Mouse (Mus musculus) forebrain, embryonic 10.5 days (tissue): ENCODE results near the gene Arl2. TPM values are rescaled to one million over a fixed set of nuclear protein-coding genes. Genes with fewer than 3 reads are reported as not detected.

Experiments
- DNase-seq: peaks from one replicate; pipeline ENCODE4 v3.0.0-alpha.2; 2017; ENCODE audit warnings: low spot score; ENCODE audit errors: extremely low spot score
- H3K27ac ChIP-seq: fragments of 300-500 bp; sonication (generic); 2 replicates; pipeline ENCODE4 v1.5.1; 2016; ENCODE audit warnings: mild to moderate bottlenecking
- H3K27me3 ChIP-seq: fragments of 300-500 bp; sonication (generic); 2 replicates; pipeline ENCODE4 v1.6.1; 2016; ENCODE audit warnings: mild to moderate bottlenecking; ENCODE audit not compliant: poor library complexity, severe bottlenecking
- H3K36me3 ChIP-seq: fragments of 300-500 bp; sonication (generic); replicated peaks from 2 replicates; pipeline ENCODE4 v1.6.1; 2016; ENCODE audit warnings: mild to moderate bottlenecking, moderate library complexity
- H3K4me1 ChIP-seq: fragments of 300-500 bp; sonication (generic); 2 replicates; pipeline ENCODE4 v1.6.1; 2016
- H3K4me3 ChIP-seq: fragments of 300-500 bp; sonication (generic); 2 replicates; pipeline ENCODE4 v1.5.1; 2016; ENCODE audit warnings: mild to moderate bottlenecking, moderate library complexity
- H3K9me3 ChIP-seq: fragments of 300-500 bp; sonication (generic); 2 replicates; pipeline ENCODE4 v1.6.1; 2016; ENCODE audit warnings: mild to moderate bottlenecking, moderate library complexity
- WGBS: fragments of 180-500 bp; shearing (Covaris S2); methylation state at CpG from one replicate; pipeline ENCODE4 v1.1.7; 2016; 5-methylcytosine and 5-hydroxymethylcytosine counted together
- polyA plus RNA-seq: library from polyadenylated mRNA; unstranded; fragments of >200 nt; fragmentation: Nextera tagmentation; extraction: Ambion mirVana; gene quantifications from 2 replicates; pipeline ENCODE4 v1.2.1, GENCODE M21; 2016

Gene Arl2
- polyA plus RNA-seq, 1 experiment from 2014 or later, result 112 TPM

DNA sequence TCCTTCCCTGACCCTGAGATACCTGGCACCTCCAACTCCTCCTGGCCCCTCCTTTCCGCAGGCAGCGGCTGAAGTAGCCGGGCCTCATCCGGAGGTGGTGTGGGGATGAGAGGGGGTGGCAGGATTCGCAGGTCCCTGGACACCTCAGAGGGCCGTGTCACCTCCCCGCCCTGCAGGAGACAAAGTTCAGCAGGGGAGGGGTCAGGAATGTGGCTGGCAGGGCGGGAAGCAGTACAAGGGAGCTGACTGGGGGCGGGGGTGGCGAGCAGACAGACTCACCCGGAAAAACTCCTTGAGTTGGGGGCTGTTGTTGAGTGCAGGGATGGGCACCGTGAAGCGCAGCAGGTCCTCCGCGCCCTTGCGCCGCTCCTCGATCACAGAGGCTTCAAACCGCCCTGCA, 19.6 kb downstream of the Arl2 start:
- Histone ChIP-seq H3K4me1 (peaks cover 42% of the 10 kb centered on the region), H3K4me3 (peak overlapping the region; percentile 8; the same call in 1 of the 2 replicates), H3K27ac (0 out of 2 replicates have a peak overlapping the region, but pooled peaks have one; percentile 35), H3K36me3 (peaks cover 10% of the 10 kb centered on the region; the same call in 1 of the 2 replicates), H3K27me3 (no peaks in the 10 kb centered on the region), H3K9me3 (no peaks in the 10 kb centered on the region)
- 31% methylated on average over 19 of the region's 19 CpGs for WGBS
- DNase-seq, result no peak

GRCm38 (mm10) chr19:6118677-6119185, 22.6 kb downstream of the Arl2 start:
- Histone ChIP-seq H3K9me3 (no peaks in the 10 kb centered on the region), H3K36me3 (peaks cover 40% of the 10 kb centered on the region), H3K27ac (peak overlapping the region; percentile 98), H3K4me1 (peaks cover 46% of the 10 kb centered on the region), H3K27me3 (no peaks in the 10 kb centered on the region), H3K4me3 (peak overlapping the region; percentile 96)
- WGBS, result under 1% methylated on average over 8 of the region's 8 CpGs
- no peak for DNase-seq

DNA sequence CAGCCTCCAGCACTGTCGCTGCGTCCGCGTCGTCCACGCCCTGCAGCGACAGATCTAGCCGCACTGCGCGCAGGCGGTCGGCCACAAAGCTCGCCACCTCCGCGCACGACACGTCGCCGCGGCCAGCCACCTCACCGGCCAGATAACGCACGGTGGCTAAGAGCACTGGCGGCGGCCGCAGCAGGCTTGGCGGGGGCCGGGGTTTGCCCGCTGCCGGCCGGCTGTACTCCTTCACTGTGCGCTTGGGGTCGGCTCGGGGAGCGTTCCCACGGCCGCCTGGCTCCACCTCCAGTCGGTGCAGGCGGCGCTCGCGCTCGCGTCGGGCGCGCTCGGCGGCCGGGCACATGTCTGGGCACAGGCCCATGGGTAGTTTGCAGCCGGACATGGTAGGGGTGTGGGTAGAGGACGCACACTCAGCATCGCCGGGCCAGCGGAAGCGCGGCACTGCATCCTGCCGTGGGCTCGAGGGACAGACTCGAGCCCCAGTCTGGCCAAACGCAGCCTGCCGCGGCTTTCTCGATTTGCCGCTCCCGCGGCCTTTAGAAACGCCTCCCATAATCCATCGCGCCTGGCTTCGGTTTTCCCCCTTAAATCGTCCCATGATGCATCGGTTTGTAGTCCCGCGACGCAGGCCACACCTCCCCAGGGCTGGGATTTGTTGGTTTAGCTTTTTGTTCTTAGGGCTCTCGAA, 23.2 kb downstream of the Arl2 start, which contains the start of gene Sac3d1:
Sac3d1 (minus strand) TSS at position 665 of the 691 bp plus-strand sequence.
- Histone ChIP-seq H3K9me3 (no peaks in the 10 kb centered on the region), H3K36me3 (peaks cover 46% of the 10 kb centered on the region), H3K27me3 (no peaks in the 10 kb centered on the region), H3K4me3 (peak within 1 kb of the TSS; percentile 96), H3K4me1 (peaks cover 41% of the 10 kb centered on the region), H3K27ac (peak within 1 kb of the TSS; percentile 98)
- DNase-seq, result peak; percentile 90
- WGBS, result 0% methylated on average over 77 of the region's 77 CpGs

DNA sequence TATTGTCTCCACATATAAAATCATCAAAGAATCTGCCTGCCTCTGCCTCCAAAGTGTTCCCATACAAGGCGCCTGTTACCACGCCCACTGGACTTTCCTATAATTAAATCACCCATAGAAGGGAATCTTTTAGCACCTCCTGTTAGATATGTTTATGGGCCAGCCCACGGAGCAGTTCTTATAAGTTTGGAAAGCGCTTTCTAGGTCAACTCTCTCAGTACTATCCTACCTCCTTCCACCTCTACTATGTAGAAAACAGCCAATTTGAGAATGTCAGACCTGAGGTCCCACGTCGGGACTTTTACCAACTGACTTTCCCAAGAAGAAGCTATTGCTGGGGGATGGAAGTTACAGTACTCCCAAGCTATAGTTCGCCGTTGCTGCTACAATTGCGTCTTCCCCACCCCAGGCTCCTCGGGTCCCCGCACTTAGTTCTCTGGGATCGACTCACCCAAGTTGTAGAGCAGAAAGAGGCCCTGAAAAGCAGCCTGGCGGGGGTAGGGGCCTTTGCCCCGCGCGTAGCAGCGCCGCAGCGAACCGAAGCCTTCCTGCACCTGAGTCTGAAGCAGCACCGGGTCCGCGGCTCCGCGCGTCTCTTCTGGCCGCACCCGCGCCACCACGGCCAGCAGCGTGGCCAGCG, 23.9 kb downstream of the Arl2 start:
- peak overlapping the region; percentile 98 for H3K27ac ChIP-seq
- peaks cover 41% of the 10 kb centered on the region for H3K4me1 ChIP-seq
- H3K27me3 ChIP-seq, result no peaks in the 10 kb centered on the region
- 7% methylated on average over 32 of the region's 32 CpGs for WGBS
- H3K36me3 ChIP-seq, result peaks cover 53% of the 10 kb centered on the region
- DNase-seq, result no peak
- H3K9me3 ChIP-seq, result no peaks in the 10 kb centered on the region
- H3K4me3 ChIP-seq, result peak overlapping the region; percentile 96

DNA sequence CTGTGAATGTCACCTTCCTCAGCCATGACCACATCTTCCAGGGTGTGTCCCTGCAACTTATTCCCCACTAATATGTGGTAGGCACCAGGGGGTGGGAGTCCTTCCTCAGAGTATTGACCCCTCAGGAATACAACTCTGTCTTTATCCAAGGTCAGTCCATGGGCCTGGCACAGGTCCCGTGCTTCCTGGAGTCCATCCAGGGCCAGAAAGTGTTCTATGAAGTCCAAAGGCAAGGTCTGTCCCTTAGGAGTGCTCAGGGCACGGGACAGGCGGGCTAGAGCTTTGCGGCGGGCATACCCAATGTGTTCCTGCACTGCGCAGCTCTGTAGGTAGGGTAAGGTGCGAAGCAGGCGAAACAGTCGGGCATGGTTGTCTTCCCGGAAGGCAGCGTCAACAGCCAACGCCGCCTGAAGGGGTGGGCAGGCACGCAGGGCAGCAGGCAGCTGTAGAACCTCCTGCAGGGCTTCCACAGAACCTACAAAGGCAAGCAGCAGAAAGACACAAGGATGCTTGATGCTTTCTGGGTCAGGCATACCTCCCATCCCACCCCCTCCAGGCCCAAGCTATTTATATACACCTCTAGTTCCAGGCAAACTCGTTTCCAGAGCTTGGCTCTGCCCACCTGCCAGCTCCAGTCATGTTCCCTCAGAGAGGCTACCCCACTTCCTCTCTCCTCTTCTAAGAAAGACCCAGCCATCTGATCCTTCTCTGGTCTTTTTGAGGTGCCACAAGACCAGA, 25.1 kb downstream of the Arl2 start:
- Histone ChIP-seq H3K4me3 (peak overlapping the region; percentile 96), H3K27ac (no peak overlapping the region), H3K9me3 (no peaks in the 10 kb centered on the region), H3K4me1 (peaks cover 32% of the 10 kb centered on the region), H3K27me3 (no peaks in the 10 kb centered on the region), H3K36me3 (peaks cover 58% of the 10 kb centered on the region)
- DNase-seq, result no peak
- 94% methylated on average over 15 of the region's 15 CpGs for WGBS

DNA sequence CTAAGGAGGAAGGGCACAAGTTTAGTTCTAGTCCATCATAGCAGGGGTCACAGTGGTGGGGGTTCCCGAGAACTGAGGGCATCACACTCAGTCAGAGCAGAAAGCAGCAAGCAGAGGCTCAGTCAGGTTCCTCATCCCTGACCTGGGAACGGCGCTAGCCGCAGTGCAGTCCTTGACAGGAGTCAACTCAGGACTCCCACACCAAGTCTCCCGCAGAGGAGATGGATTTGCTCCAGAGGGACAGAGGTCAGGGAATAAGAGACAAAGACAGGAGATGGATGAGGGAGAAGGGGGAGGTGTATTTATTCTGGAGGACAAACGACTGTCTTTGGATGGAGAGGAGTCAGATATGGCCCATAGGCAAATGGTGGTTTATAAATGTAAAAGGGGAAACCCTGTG, 28.2 kb downstream of the Arl2 start:
- no peak for DNase-seq
- Histone ChIP-seq H3K27ac (no peak overlapping the region), H3K4me3 (no peak overlapping the region), H3K36me3 (peaks cover 58% of the 10 kb centered on the region), H3K9me3 (no peaks in the 10 kb centered on the region), H3K27me3 (no peaks in the 10 kb centered on the region), H3K4me1 (peaks cover 18% of the 10 kb centered on the region)
- WGBS, result 76% methylated on average over 6 of the region's 6 CpGs

- Histone ChIP-seq H3K27me3 (no peaks in the 10 kb centered on the region), H3K36me3 (peaks cover 13% of the 10 kb centered on the region), H3K27ac (no peak within 1 kb of the TSS), H3K4me1 (peaks cover 9% of the 10 kb centered on the region), H3K9me3 (no peaks in the 10 kb centered on the region), H3K4me3 (no peak within 1 kb of the TSS)
- 92% methylated on average over 7 of the region's 7 CpGs for WGBS
- no peak for DNase-seq
Observed at GRCm38 (mm10) chr19:6105586-6105985, 35.8 kb downstream of the Arl2 start, which contains the start of gene Naaladl1. Naaladl1 (plus strand) TSS chr19:6105782.

DNA sequence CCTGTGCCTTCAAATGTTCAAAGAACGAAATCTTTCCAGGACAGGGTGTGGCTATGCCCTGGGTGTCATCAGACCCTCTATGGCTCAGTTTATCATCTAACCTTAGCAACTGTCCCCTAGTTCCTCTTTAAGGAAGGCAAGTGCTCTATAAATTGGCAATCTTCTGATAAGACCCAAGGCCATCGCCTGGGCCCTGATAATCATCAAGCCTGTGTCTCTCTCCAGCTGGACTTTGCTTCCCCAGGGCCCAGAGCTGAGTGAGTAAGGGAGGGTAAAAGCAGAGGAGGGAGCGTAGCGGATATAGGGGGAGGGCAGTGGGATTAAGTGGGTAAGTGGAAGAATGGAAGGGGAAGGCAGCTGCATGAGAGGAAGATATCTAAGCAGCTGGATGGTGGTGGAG, 36.9 kb downstream of the Arl2 start:
- Histone ChIP-seq H3K27ac (no peak overlapping the region), H3K9me3 (no peaks in the 10 kb centered on the region), H3K4me1 (peaks cover 11% of the 10 kb centered on the region), H3K27me3 (no peaks in the 10 kb centered on the region), H3K36me3 (peaks cover 23% of the 10 kb centered on the region), H3K4me3 (no peak overlapping the region)
- no peak for DNase-seq
- WGBS, result 87% methylated on average over 4 of the region's 4 CpGs

GRCm38 (mm10) chr19:6102169-6102853, 39.0 kb downstream of the Arl2 start:
- no peaks in the 10 kb centered on the region for H3K27me3 ChIP-seq
- H3K4me3 ChIP-seq, result no peak overlapping the region
- H3K36me3 ChIP-seq, result peaks cover 39% of the 10 kb centered on the region
- H3K9me3 ChIP-seq, result no peaks in the 10 kb centered on the region
- WGBS, result 82% methylated on average over 6 of the region's 6 CpGs
- peaks cover 11% of the 10 kb centered on the region for H3K4me1 ChIP-seq
- DNase-seq, result no peak
- H3K27ac ChIP-seq, result no peak overlapping the region

- Histone ChIP-seq H3K27ac (no peak overlapping the region), H3K4me1 (peaks cover 8% of the 10 kb centered on the region), H3K9me3 (no peaks in the 10 kb centered on the region), H3K27me3 (no peaks in the 10 kb centered on the region), H3K4me3 (no peak overlapping the region), H3K36me3 (peaks cover 45% of the 10 kb centered on the region)
- no peak for DNase-seq
- 59% methylated on average over 6 of the region's 6 CpGs for WGBS
Observed at GRCm38 (mm10) chr19:6101186-6101585, 40.2 kb downstream of the Arl2 start.

DNA sequence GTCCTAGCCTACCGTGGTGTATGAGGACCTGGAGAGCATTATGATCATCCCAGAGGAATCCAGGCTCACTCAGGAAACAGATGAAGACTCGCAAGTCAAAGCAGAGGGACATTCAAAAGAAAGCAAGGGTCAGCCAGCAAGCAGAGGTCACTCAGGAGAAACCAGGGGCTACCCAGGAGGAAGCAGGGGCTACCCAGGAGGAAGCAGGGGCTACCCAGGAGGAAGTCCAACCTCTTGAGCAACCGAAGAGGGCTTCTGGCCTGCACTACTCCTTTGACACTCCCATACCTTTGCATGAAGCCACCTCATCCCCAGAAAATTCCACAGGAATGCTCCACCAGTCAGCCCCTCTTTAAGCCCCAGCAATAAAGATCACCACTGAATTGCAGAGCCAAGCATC, 43.5 kb downstream of the Arl2 start:
- WGBS, result 86% methylated on average over 3 of the region's 3 CpGs
- no peak overlapping the region for H3K27ac ChIP-seq
- H3K4me3 ChIP-seq, result no peak overlapping the region
- no peaks in the 10 kb centered on the region for H3K27me3 ChIP-seq
- no peak for DNase-seq
- peaks cover 8% of the 10 kb centered on the region for H3K4me1 ChIP-seq
- peaks cover 74% of the 10 kb centered on the region for H3K36me3 ChIP-seq
- no peaks in the 10 kb centered on the region for H3K9me3 ChIP-seq

- H3K9me3 ChIP-seq, result no peaks in the 10 kb centered on the region
- H3K27me3 ChIP-seq, result no peaks in the 10 kb centered on the region
- peaks cover 98% of the 10 kb centered on the region for H3K36me3 ChIP-seq
- 94% methylated on average over 7 of the region's 7 CpGs for WGBS
- H3K27ac ChIP-seq, result no peak within 1 kb of the TSS
- H3K4me3 ChIP-seq, result no peak within 1 kb of the TSS
- no peaks in the 10 kb centered on the region for H3K4me1 ChIP-seq
- DNase-seq, result no peak
Observed at GRCm38 (mm10) chr19:6094119-6094518, 47.2 kb downstream of the Arl2 start, which contains the start of gene AC131692.1. AC131692.1 (plus strand) TSS chr19:6094419.
